Mouse (Mus musculus) stomach, postnatal 0 days (tissue): Measurements from ENCODE around the gene Krt222.

ENCODE experiments used
- CTCF ChIP-seq: IDR thresholded peaks from 2 replicates; pipeline ENCODE4 v1.5.1; 2016; ENCODE audit warnings: antibody characterized with exemption, low read depth, mild to moderate bottlenecking, moderate library complexity
- EP300 ChIP-seq: optimal IDR thresholded peaks from 2 replicates; pipeline ENCODE3; 2016; ENCODE audit warnings: antibody characterized with exemption

DNA sequence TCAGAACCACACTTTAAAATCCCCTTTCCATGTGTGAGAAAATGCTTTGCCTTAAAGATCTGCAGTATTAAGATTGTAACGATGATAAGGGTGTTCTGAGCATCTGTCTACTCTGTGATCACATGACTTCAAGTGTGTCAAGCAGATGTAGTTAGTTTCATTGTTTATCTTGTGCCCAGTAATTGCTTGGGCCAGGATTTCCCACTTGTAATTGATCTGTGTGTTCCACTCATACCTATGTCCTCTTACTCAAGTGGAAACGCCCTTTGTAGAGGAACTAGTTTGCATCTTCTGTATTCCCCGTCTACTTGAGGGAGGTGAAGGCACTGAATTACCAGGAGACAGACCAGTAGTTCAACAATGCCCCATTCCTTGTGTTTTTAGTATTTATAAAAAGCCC, 6.8 kb upstream of the Krt222 start:
- TF ChIP-seq CTCF: no peak
- no peak for TF ChIP-seq EP300
